Mouse (Mus musculus): Measurements from ENCODE around the gene Grm4. TPM values are rescaled to one million over a fixed set of nuclear protein-coding genes. Genes with fewer than 3 reads are reported as not detected.
A peak's percentile ranks its signal among the peaks of the same experiment; 100 is the strongest.

Grm4 gene
- total and polyA plus RNA-seq, 2 experiments from 2014 or later, result 10.1 to 34.3 TPM

GRCm38 (mm10) chr17:27409006-27409405 lies 112.2 kb downstream of the Grm4 start:
- ATAC-seq (no peak), DNase-seq (ENCODE audit: low spot score) (no peak)
- no peak for TF ChIP-seq CTCF (IDR thresholded peaks at IDR 0.05; ENCODE audit: low read depth)
- Histone ChIP-seq H3K27ac (no peak overlapping the region), H3K36me3 (ENCODE audit: insufficient read depth, low read length) (no peaks in the 10 kb centered on the region), H3K4me1 (ENCODE audit: insufficient read depth, low read length) (peaks cover 2% of the 10 kb centered on the region), H3K9me3 (ENCODE audit: low read length) (no peaks in the 10 kb centered on the region), H3K4me2 (ENCODE audit: low read depth, low read length) (no peak overlapping the region), H3K4me3 (ENCODE audit: low read length) (no peak overlapping the region), H3K27me3 (ENCODE audit: insufficient read depth, low read length) (no peaks in the 10 kb centered on the region), H3K9ac (replicated peaks; ENCODE audit: low read length) (no peak overlapping the region)
- WGBS, result 63% methylated on average over 5 of the region's 5 CpGs

DNA sequence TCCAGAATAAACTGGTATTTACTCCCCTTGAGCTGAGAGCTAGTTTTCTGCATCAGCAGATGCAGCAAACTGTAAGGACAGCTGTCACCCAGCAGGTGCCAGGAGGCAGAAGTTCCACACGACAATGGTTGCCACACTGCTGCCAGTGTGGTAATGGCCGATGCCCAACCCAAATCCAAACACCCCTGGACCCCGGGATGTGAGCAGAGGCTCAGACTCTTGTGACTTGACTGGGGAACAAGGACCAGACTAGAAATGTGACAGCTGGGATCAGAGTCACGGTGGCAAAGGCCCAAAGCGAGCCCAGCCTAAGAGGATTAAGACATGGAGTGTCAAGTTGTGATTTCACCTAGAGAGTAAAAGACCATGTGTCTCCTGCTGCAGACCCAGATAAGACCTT lies 112.7 kb downstream of the Grm4 start:
- Histone ChIP-seq H3K9me3 (ENCODE audit: low read length) (no peaks in the 10 kb centered on the region), H3K36me3 (ENCODE audit: insufficient read depth, low read length) (no peaks in the 10 kb centered on the region), H3K4me2 (ENCODE audit: low read depth, low read length) (no peak overlapping the region), H3K9ac (replicated peaks; ENCODE audit: low read length) (no peak overlapping the region), H3K27ac (no peak overlapping the region), H3K27me3 (ENCODE audit: insufficient read depth, low read length) (no peaks in the 10 kb centered on the region), H3K4me1 (ENCODE audit: insufficient read depth, low read length) (peaks cover 2% of the 10 kb centered on the region), H3K4me3 (ENCODE audit: low read length) (no peak overlapping the region)
- DNase-seq (ENCODE audit: low spot score), result peak; percentile 67
- ATAC-seq, result no peak; the same call in 1 of the 2 replicates
- TF ChIP-seq CTCF (IDR thresholded peaks at IDR 0.05; ENCODE audit: low read depth), result no peak
- 43% methylated on average over 5 of the region's 5 CpGs for WGBS

DNA sequence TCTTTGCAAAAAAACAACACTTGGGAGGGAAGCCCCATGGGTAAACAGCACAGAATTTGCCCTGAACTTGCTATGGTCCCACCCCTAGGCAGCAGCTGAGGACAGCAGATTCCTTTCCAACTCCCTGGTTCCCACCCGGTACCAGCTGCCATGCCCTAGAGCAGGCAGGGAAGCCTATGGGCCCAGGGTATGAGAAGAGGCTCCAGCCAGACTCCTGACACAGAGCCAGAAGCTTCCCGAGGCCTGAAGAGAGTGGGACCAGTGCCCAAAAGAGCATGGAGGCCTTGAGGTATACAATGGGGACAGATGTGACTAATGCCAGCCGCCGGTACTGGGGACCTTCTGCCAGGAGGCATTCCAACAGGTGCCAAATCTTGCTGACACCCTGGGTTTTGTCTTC lies 114.2 kb downstream of the Grm4 start:
- Histone ChIP-seq H3K4me2 (ENCODE audit: low read depth, low read length) (no peak overlapping the region), H3K9me3 (ENCODE audit: low read length) (no peaks in the 10 kb centered on the region), H3K27me3 (ENCODE audit: insufficient read depth, low read length) (no peaks in the 10 kb centered on the region), H3K9ac (replicated peaks; ENCODE audit: low read length) (no peak overlapping the region), H3K36me3 (ENCODE audit: insufficient read depth, low read length) (no peaks in the 10 kb centered on the region), H3K4me3 (ENCODE audit: low read length) (no peak overlapping the region), H3K27ac (no peak overlapping the region), H3K4me1 (ENCODE audit: insufficient read depth, low read length) (peaks cover 2% of the 10 kb centered on the region)
- no peak for TF ChIP-seq CTCF (IDR thresholded peaks at IDR 0.05; ENCODE audit: low read depth)
- ATAC-seq, result peak; percentile 87
- 39% methylated on average over 4 of the region's 4 CpGs for WGBS
- peak; percentile 86 for DNase-seq (ENCODE audit: low spot score)

GRCm38 (mm10) chr17:27405376-27406024 lies 115.7 kb downstream of the Grm4 start:
- 76% methylated on average over 19 of the region's 19 CpGs for WGBS
- Histone ChIP-seq H3K27ac (no peak overlapping the region), H3K27me3 (ENCODE audit: insufficient read depth, low read length) (no peaks in the 10 kb centered on the region), H3K4me1 (ENCODE audit: insufficient read depth, low read length) (peaks cover 2% of the 10 kb centered on the region), H3K36me3 (ENCODE audit: insufficient read depth, low read length) (no peaks in the 10 kb centered on the region), H3K4me3 (ENCODE audit: low read length) (no peak overlapping the region), H3K9me3 (ENCODE audit: low read length) (no peaks in the 10 kb centered on the region), H3K4me2 (ENCODE audit: low read depth, low read length) (no peak overlapping the region), H3K9ac (replicated peaks; ENCODE audit: low read length) (no peak overlapping the region)
- no peak for DNase-seq (ENCODE audit: low spot score)
- ATAC-seq, result no peak
- no peak for TF ChIP-seq CTCF (IDR thresholded peaks at IDR 0.05; ENCODE audit: low read depth)

DNA sequence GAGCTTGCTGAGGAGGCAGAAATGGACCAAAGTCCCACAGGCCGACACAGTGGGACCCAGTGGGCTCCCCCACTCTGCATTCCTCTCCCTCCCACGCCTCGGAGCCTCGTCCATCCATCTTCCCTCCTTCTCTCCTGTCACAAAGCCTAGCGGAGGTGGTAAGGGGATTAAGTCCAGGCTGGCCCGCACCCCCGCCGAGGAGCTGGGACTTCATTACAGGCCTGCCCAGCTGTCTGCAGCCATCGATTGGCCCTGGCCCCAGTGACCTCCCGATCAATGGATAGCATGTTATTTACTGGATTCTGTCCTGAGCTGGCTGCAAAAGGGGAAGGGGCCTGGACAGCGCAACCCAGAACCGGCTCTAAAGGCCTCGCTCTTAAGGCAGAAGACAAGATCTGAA lies 120.0 kb downstream of the Grm4 start:
- no peaks in the 10 kb centered on the region for H3K36me3 ChIP-seq (ENCODE audit: insufficient read depth, low read length)
- H3K9me3 ChIP-seq (ENCODE audit: low read length), result no peaks in the 10 kb centered on the region
- WGBS, result 30% methylated on average over 13 of the region's 13 CpGs
- H3K4me3 ChIP-seq (ENCODE audit: low read length), result no peak overlapping the region
- no peak overlapping the region for H3K4me2 ChIP-seq (ENCODE audit: low read depth, low read length)
- no peaks in the 10 kb centered on the region for H3K27me3 ChIP-seq (ENCODE audit: insufficient read depth, low read length)
- H3K4me1 ChIP-seq (ENCODE audit: insufficient read depth, low read length), result no peaks in the 10 kb centered on the region
- TF ChIP-seq CTCF (IDR thresholded peaks at IDR 0.05; ENCODE audit: low read depth), result no peak
- DNase-seq (ENCODE audit: low spot score), result no peak
- no peak for ATAC-seq
- no peak overlapping the region for H3K27ac ChIP-seq
- no peak overlapping the region for H3K9ac ChIP-seq (replicated peaks; ENCODE audit: low read length)

GRCm38 (mm10) chr17:27393931-27394330 lies 127.3 kb downstream of the Grm4 start:
- H3K27me3 ChIP-seq (ENCODE audit: insufficient read depth, low read length), result no peaks in the 10 kb centered on the region
- H3K36me3 ChIP-seq (ENCODE audit: insufficient read depth, low read length), result no peaks in the 10 kb centered on the region
- no peak overlapping the region for H3K9ac ChIP-seq (replicated peaks; ENCODE audit: low read length)
- ATAC-seq, result no peak
- DNase-seq (ENCODE audit: low spot score), result no peak
- peaks cover 5% of the 10 kb centered on the region for H3K4me1 ChIP-seq (ENCODE audit: insufficient read depth, low read length)
- no peak overlapping the region for H3K4me3 ChIP-seq (ENCODE audit: low read length)
- no peaks in the 10 kb centered on the region for H3K9me3 ChIP-seq (ENCODE audit: low read length)
- H3K27ac ChIP-seq, result no peak overlapping the region
- H3K4me2 ChIP-seq (ENCODE audit: low read depth, low read length), result no peak overlapping the region
- WGBS, result 52% methylated on average over 5 of the region's 5 CpGs
- no peak for TF ChIP-seq CTCF (IDR thresholded peaks at IDR 0.05; ENCODE audit: low read depth)

- Histone ChIP-seq H3K9me3 (ENCODE audit: low read length) (no peaks in the 10 kb centered on the region), H3K4me1 (ENCODE audit: insufficient read depth, low read length) (peaks cover 5% of the 10 kb centered on the region), H3K27me3 (ENCODE audit: insufficient read depth, low read length) (no peaks in the 10 kb centered on the region), H3K36me3 (ENCODE audit: insufficient read depth, low read length) (no peaks in the 10 kb centered on the region), H3K27ac (no peak overlapping the region), H3K9ac (replicated peaks; ENCODE audit: low read length) (no peak overlapping the region), H3K4me3 (ENCODE audit: low read length) (no peak overlapping the region), H3K4me2 (ENCODE audit: low read depth, low read length) (no peak overlapping the region)
- peak; percentile 58 for TF ChIP-seq CTCF (IDR thresholded peaks at IDR 0.05; ENCODE audit: low read depth)
- DNase-seq (ENCODE audit: low spot score), result peak; percentile 32
- ATAC-seq, result 0 out of 2 replicates have a peak, but pooled peaks have one; percentile 11
- 91% methylated on average over 4 of the region's 4 CpGs for WGBS
Measured at GRCm38 (mm10) chr17:27393432-27393831, 127.8 kb downstream of the Grm4 start.

All from hindbrain, postnatal 0 days (tissue).